Mouse (Mus musculus): Measurements from ENCODE around the gene Mast1. TPM values are rescaled to one million over a fixed set of nuclear protein-coding genes. Genes with fewer than 3 reads are reported as not detected.

Gene Mast1
- polyA plus RNA-seq, 1 experiment from 2014 or later, result 0.39 TPM

GRCm38 (mm10) chr8:84927513-84927912, 9.6 kb downstream of the Mast1 start:
- H3K9ac ChIP-seq, result no peak overlapping the region
- H3K27me3 ChIP-seq (ENCODE audit: insufficient read depth, low read length), result peaks cover 20% of the 10 kb centered on the region; the same call in 1 of the 2 replicates

GRCm38 (mm10) chr8:84925557-84925956, 11.6 kb downstream of the Mast1 start:
- WGBS, result 56% methylated on average over 7 of the region's 7 CpGs
- no peak overlapping the region for H3K9ac ChIP-seq
- no peaks in the 10 kb centered on the region for H3K36me3 ChIP-seq (ENCODE audit: insufficient read depth)
- ATAC-seq (ENCODE audit: insufficient read depth) (no peak), DNase-seq (no peak)
- peaks cover 17% of the 10 kb centered on the region; the same call in 1 of the 2 replicates for H3K27me3 ChIP-seq (ENCODE audit: insufficient read depth, low read length)
- H3K4me3 ChIP-seq (ENCODE audit: low read depth, low read length), result no peak overlapping the region
- no peak for TF ChIP-seq CTCF (IDR thresholded peaks at IDR 0.05; ENCODE audit: low read depth)
- H3K27ac ChIP-seq (ENCODE audit: low read depth), result no peak overlapping the region
- no peak overlapping the region for H3K4me2 ChIP-seq
- no peaks in the 10 kb centered on the region for H3K4me1 ChIP-seq (ENCODE audit: insufficient read depth)
- no peaks in the 10 kb centered on the region for H3K9me3 ChIP-seq (ENCODE audit: low read depth, low read length)

More at GRCm38 (mm10) chr8:84927513-84927912, 9.6 kb downstream of the Mast1 start:
- DNase-seq (no peak), ATAC-seq (ENCODE audit: insufficient read depth) (no peak)
- H3K9me3 ChIP-seq (ENCODE audit: low read depth, low read length), result no peaks in the 10 kb centered on the region
- no peaks in the 10 kb centered on the region for H3K36me3 ChIP-seq (ENCODE audit: insufficient read depth)
- no peak overlapping the region for H3K4me2 ChIP-seq
- no peak overlapping the region for H3K4me3 ChIP-seq (ENCODE audit: low read depth, low read length)
- H3K4me1 ChIP-seq (ENCODE audit: insufficient read depth), result no peaks in the 10 kb centered on the region
- TF ChIP-seq CTCF (IDR thresholded peaks at IDR 0.05; ENCODE audit: low read depth), result no peak
- no peak overlapping the region for H3K27ac ChIP-seq (ENCODE audit: low read depth)
- 60% methylated on average over 1 of the region's 1 CpGs for WGBS

DNA sequence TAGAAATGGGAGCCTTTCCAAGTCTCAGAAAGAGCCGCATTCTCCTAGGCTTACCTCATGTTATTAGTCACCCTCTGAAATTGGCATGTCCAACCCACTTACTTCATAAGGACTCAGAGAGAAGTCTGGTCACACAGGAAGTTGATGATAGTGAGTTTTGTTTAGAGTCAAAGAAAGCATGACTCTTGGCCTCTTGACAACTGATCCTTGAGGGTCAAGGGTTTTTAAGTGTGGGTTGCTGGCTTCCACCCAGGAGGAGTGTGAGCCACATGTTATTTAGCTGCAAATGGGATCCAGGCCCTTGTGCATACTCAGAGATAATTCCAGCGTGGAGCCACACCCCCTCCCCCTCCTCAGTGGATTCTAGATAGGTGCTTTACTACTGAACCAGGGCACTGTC, 15.6 kb downstream of the Mast1 start:
- WGBS, result 60% methylated on average over 2 of the region's 2 CpGs
- Histone ChIP-seq H3K36me3 (ENCODE audit: insufficient read depth) (no peaks in the 10 kb centered on the region), H3K27me3 (ENCODE audit: insufficient read depth, low read length) (peaks cover 12% of the 10 kb centered on the region), H3K4me2 (no peak overlapping the region), H3K4me1 (ENCODE audit: insufficient read depth) (no peaks in the 10 kb centered on the region), H3K9me3 (ENCODE audit: low read depth, low read length) (no peaks in the 10 kb centered on the region), H3K4me3 (ENCODE audit: low read depth, low read length) (no peak overlapping the region), H3K9ac (no peak overlapping the region), H3K27ac (ENCODE audit: low read depth) (no peak overlapping the region)
- no peak for TF ChIP-seq CTCF (IDR thresholded peaks at IDR 0.05; ENCODE audit: low read depth)
- no peak for DNase-seq
- no peak for ATAC-seq (ENCODE audit: insufficient read depth)

GRCm38 (mm10) chr8:84918646-84919045, 18.5 kb downstream of the Mast1 start:
- Histone ChIP-seq H3K9ac (no peak overlapping the region), H3K4me3 (ENCODE audit: low read depth, low read length) (no peak overlapping the region), H3K4me1 (ENCODE audit: insufficient read depth) (no peaks in the 10 kb centered on the region), H3K27ac (ENCODE audit: low read depth) (no peak overlapping the region), H3K4me2 (no peak overlapping the region), H3K36me3 (ENCODE audit: insufficient read depth) (no peaks in the 10 kb centered on the region), H3K27me3 (ENCODE audit: insufficient read depth, low read length) (peaks cover 17% of the 10 kb centered on the region), H3K9me3 (ENCODE audit: low read depth, low read length) (0 out of 2 replicates have a peak, but pooled peaks cover 5% of the 10 kb centered on the region)
- DNase-seq, result no peak
- TF ChIP-seq CTCF (IDR thresholded peaks at IDR 0.05; ENCODE audit: low read depth), result no peak
- no peak for ATAC-seq (ENCODE audit: insufficient read depth)
- 87% methylated on average over 15 of the region's 15 CpGs for WGBS

DNA sequence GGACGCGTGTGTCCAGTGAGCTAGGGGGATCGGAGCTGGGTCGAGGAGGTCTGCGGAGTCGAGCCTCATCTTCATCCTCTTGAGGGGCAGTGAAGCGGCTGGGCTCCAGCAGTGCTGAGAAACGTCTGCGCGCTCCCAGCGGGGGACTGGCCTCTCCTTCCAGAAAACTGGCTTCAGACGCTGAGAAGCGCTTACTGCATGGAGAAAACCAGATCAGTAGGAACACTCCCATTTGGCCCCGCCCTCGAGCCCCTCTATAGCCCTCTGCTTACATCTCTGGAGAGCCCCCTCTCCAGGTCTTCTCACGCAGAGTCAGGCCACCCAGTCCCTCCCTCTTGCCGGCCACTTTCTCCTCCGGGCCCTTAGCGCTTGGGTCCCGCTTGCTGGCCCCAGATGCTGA, 19.4 kb downstream of the Mast1 start:
- H3K4me2 ChIP-seq, result no peak overlapping the region
- no peak overlapping the region for H3K27ac ChIP-seq (ENCODE audit: low read depth)
- H3K4me1 ChIP-seq (ENCODE audit: insufficient read depth), result no peaks in the 10 kb centered on the region
- 0 out of 2 replicates have a peak, but pooled peaks cover 5% of the 10 kb centered on the region for H3K9me3 ChIP-seq (ENCODE audit: low read depth, low read length)
- TF ChIP-seq CTCF (IDR thresholded peaks at IDR 0.05; ENCODE audit: low read depth), result no peak
- H3K4me3 ChIP-seq (ENCODE audit: low read depth, low read length), result no peak overlapping the region
- 30% methylated on average over 20 of the region's 20 CpGs for WGBS
- no peak for ATAC-seq (ENCODE audit: insufficient read depth)
- no peaks in the 10 kb centered on the region for H3K36me3 ChIP-seq (ENCODE audit: insufficient read depth)
- H3K27me3 ChIP-seq (ENCODE audit: insufficient read depth, low read length), result peaks cover 25% of the 10 kb centered on the region
- no peak for DNase-seq
- no peak overlapping the region for H3K9ac ChIP-seq

DNA sequence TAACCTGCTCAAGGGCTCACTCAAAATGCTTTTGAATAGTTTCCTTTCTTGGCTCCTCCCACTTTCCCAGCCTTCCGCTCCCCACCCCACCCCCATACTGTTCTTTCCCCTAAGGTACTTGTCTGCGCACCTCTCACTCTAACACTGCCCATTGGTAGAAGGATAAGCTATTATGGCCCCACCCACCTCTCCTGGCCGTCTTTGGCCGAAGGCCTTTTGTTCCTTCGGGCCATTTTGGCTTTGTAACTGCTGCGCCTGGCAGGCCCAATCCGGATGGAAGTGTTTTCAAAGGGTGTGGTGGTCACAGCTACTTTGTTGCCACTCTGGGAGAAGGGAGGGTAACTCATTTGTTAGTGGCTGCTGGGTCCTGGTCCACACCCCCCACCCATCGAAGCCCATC, 21.9 kb downstream of the Mast1 start:
- H3K9ac ChIP-seq, result no peak overlapping the region
- peaks cover 45% of the 10 kb centered on the region for H3K27me3 ChIP-seq (ENCODE audit: insufficient read depth, low read length)
- H3K27ac ChIP-seq (ENCODE audit: low read depth), result no peak overlapping the region
- 89% methylated on average over 8 of the region's 8 CpGs for WGBS
- ATAC-seq (ENCODE audit: insufficient read depth), result no peak
- H3K9me3 ChIP-seq (ENCODE audit: low read depth, low read length), result 0 out of 2 replicates have a peak, but pooled peaks cover 5% of the 10 kb centered on the region
- H3K4me2 ChIP-seq, result no peak overlapping the region
- no peaks in the 10 kb centered on the region for H3K36me3 ChIP-seq (ENCODE audit: insufficient read depth)
- no peaks in the 10 kb centered on the region for H3K4me1 ChIP-seq (ENCODE audit: insufficient read depth)
- no peak for DNase-seq
- TF ChIP-seq CTCF (IDR thresholded peaks at IDR 0.05; ENCODE audit: low read depth), result no peak
- H3K4me3 ChIP-seq (ENCODE audit: low read depth, low read length), result no peak overlapping the region

DNA sequence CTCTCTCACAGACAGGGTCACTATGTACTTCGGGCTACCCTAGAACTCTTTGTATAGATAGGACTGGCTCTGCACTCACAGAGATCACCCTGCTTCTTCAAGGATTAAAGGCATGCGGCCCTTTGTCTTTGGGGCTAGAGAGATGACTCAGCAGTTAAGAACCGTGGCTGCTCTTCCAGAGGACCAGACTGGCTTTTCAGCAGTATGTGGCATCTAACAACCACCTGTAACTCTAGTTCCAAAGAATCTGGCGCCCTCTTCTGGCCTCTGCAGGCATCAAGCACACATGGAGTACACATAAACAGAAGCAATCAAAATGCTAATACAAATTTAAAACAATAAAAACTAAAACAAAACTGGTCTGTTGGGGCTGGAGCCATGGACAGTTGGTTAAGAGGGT, 23.2 kb downstream of the Mast1 start:
- ATAC-seq (ENCODE audit: insufficient read depth), result no peak
- H3K4me2 ChIP-seq, result peak overlapping the region; percentile 74; the same call in 1 of the 2 replicates

More for the DNA sequence above, 23.2 kb downstream of the Mast1 start:
- H3K4me3 ChIP-seq (ENCODE audit: low read depth, low read length), result peak overlapping the region; percentile 42
- H3K27ac ChIP-seq (ENCODE audit: low read depth), result no peak overlapping the region
- WGBS, result 24% methylated on average over 4 of the region's 4 CpGs
- peak; percentile 44; the same call in 1 of the 2 replicates for TF ChIP-seq CTCF (IDR thresholded peaks at IDR 0.05; ENCODE audit: low read depth)
- H3K27me3 ChIP-seq (ENCODE audit: insufficient read depth, low read length), result peaks cover 49% of the 10 kb centered on the region
- no peaks in the 10 kb centered on the region for H3K36me3 ChIP-seq (ENCODE audit: insufficient read depth)
- H3K4me1 ChIP-seq (ENCODE audit: insufficient read depth), result 0 out of 2 replicates have a peak, but pooled peaks cover 6% of the 10 kb centered on the region
- no peak overlapping the region for H3K9ac ChIP-seq
- H3K9me3 ChIP-seq (ENCODE audit: low read depth, low read length), result 0 out of 2 replicates have a peak, but pooled peaks cover 5% of the 10 kb centered on the region
- peak; percentile 56 for DNase-seq

All from lung, embryonic 14.5 days (tissue).